Mouse (Mus musculus) small intestine, adult 2 months (tissue): ENCODE measurements around the gene Map1b.

Source experiments
- CTCF ChIP-seq: fragments of 200-500 bp; IDR thresholded peaks from 2 replicates; pipeline ENCODE4 v1.5.1; 2012; ENCODE audit warnings: low read depth, mild to moderate bottlenecking, control low read depth, inconsistent platforms, low read length, moderate library complexity, mixed read lengths; ENCODE audit not compliant: insufficient replicate concordance, insufficient read length; ENCODE audit errors: extremely low read depth
- POLR2A ChIP-seq: fragments of 200-500 bp; IDR thresholded peaks from 2 replicates; pipeline ENCODE4 v1.6.1; 2012; ENCODE audit warnings: low read depth, mild to moderate bottlenecking, control low read depth, inconsistent platforms, low read length, moderate library complexity

GRCm38 (mm10) chr13:99474108-99474507 lies 42.2 kb downstream of the Map1b start:
- no peak for TF ChIP-seq CTCF
- TF ChIP-seq POLR2A: no peak
